Mouse (Mus musculus): ENCODE results near the gene Pan3.

DNA sequence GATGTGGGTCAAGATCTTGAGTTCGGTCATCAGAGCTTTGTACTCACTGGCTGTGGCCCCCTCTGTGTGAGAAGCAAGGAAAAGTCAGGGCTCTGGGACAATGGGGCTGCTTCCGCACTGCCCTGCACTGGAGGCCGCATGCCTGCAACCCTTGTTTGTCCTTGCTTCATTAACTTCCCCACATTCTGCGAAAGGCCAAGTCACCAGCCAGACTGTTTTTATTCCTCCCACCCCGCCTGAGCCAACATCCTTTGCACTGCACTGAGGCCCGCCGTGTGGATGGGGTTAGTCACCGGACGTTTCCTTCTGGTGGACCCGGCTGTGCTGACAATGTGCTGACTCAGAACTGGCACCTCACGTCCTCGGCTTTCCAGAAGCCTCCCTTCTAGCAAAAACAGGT lies 159.9 kb downstream of the Pan3 start:
- TF ChIP-seq CHD2 (IDR thresholded peaks at IDR 0.05; ENCODE audit: low read length) (no peak), TCF12 (IDR thresholded peaks at IDR 0.05; ENCODE audit: low read depth, low read length) (no peak), MYB (IDR thresholded peaks at IDR 0.05; ENCODE audit: low read depth, low read length) (no peak), CTCF (IDR thresholded peaks at IDR 0.05 in 2 of 3, conservative IDR thresholded peaks at IDR 0.05 in 1 of 3; ENCODE audit: control insufficient read depth in 1 of 3, insufficient read depth in 1 of 3, low read depth in 2 of 3, low read length in 3 of 3, poor library complexity in 1 of 3, severe bottlenecking in 1 of 3) (no peak), POLR2A (IDR thresholded peaks at IDR 0.05; ENCODE audit: control insufficient read depth in 1 of 2, insufficient read depth in 1 of 2, low read depth in 1 of 2, low read length in 2 of 2, poor library complexity in 1 of 2) (no peak), KAT2A (conservative IDR thresholded peaks at IDR 0.05; ENCODE audit: low read depth, low read length) (no peak), POLR2AphosphoS5 (IDR thresholded peaks at IDR 0.05; ENCODE audit: borderline replicate concordance, low read depth, low read length) (no peak)
